ENCODE assay signal across 11 mouse cellular contexts in genomic region chrX:73479656-73480055, GRCm38 (mm10). TPM values are rescaled to one million over a fixed set of nuclear protein-coding genes. Genes with fewer than 3 reads are reported as not detected.
DNase-seq lines count a peak whose midpoint lies in the region; ATAC-seq lines count a peak whose summit lies in the region.
"Had no signal": no experiment of that assay in that cellular context is flagged by ENCODE, and none has a peak within 500 bp of the region (broad histone marks: within the 10 kb centered on the region; RNA-seq: fewer than 3 reads in every experiment).

No protein-coding gene starts in this region.

- H3K4me3 ChIP-seq in kidney, embryonic 15.5 days (replicated peaks) = no peak overlapping the region
- H3K4me3 ChIP-seq in brown adipose tissue, adult 24 weeks (ENCODE audit: insufficient read depth, low read depth, low read length) = no peak overlapping the region
- no peak overlapping the region for H3K4me3 ChIP-seq in embryonic facial prominence, embryonic 15.5 days (replicated peaks)
- no peak overlapping the region for H3K4me3 ChIP-seq in forebrain, embryonic 11.5 days (ENCODE audit: low read depth, low read length)
- H3K4me3 ChIP-seq: erythroblast, embryonic 14.5 days had no signal

- H3K27ac ChIP-seq in kidney, embryonic 15.5 days = peak overlapping the region; percentile 75
- H3K27ac ChIP-seq in brown adipose tissue, adult 24 weeks (replicated peaks; ENCODE audit: low read depth, low read length) = peak overlapping the region; percentile 4; the same call in 1 of the 2 replicates
- peak overlapping the region; percentile 73 for H3K27ac ChIP-seq in embryonic facial prominence, embryonic 15.5 days (replicated peaks)
- H3K27ac ChIP-seq in forebrain, embryonic 11.5 days (ENCODE audit: low read depth, low read length) = no peak overlapping the region

- no peak for ATAC-seq in kidney, embryonic 15.5 days (replicated peaks; ENCODE audit: low FRiP score)
- ATAC-seq in embryonic facial prominence, embryonic 15.5 days (ENCODE audit: insufficient number of reproducible peaks, low FRiP score, low TSS enrichment, low read depth) = no peak
- ATAC-seq in forebrain, embryonic 11.5 days (replicated peaks; ENCODE audit: low FRiP score) = no peak

- H3K4me1 ChIP-seq in kidney, embryonic 15.5 days = 0 out of 2 replicates have a peak, but pooled peaks cover 16% of the 10 kb centered on the region
- H3K4me1 ChIP-seq in brown adipose tissue, adult 24 weeks (ENCODE audit: control insufficient read depth, insufficient read depth, insufficient read length, low read length) = peaks cover 9% of the 10 kb centered on the region
- peaks cover 42% of the 10 kb centered on the region for H3K4me1 ChIP-seq in embryonic facial prominence, embryonic 15.5 days
- H3K4me1 ChIP-seq in forebrain, embryonic 11.5 days (replicated peaks; ENCODE audit: control insufficient read depth, insufficient read depth, low read length) = no peaks in the 10 kb centered on the region

- no peaks in the 10 kb centered on the region for H3K9me3 ChIP-seq in kidney, embryonic 15.5 days (replicated peaks)
- no peaks in the 10 kb centered on the region for H3K9me3 ChIP-seq in embryonic facial prominence, embryonic 15.5 days (replicated peaks)
- no peaks in the 10 kb centered on the region for H3K9me3 ChIP-seq in forebrain, embryonic 11.5 days (ENCODE audit: control insufficient read depth, low read length)

- H3K27me3 ChIP-seq in kidney, embryonic 15.5 days = peaks cover 12% of the 10 kb centered on the region
- H3K27me3 ChIP-seq in embryonic facial prominence, embryonic 15.5 days = peaks cover 6% of the 10 kb centered on the region; the same call in 1 of the 2 replicates
- no peaks in the 10 kb centered on the region; the same call in 1 of the 2 replicates for H3K27me3 ChIP-seq in forebrain, embryonic 11.5 days (ENCODE audit: control insufficient read depth, insufficient read depth, low read length)

- DNase-seq in kidney, adult 18-20 months = no peak
- DNase-seq in lung, postnatal 36 days = peak; percentile 42
- no peak for DNase-seq in forebrain, embryonic 11.5 days (ENCODE audit: low spot score)
- DNase-seq in urinary bladder, adult 2 months (ENCODE audit: low spot score) = no peak
- DNase-seq: cerebellum, postnatal 10 days; right cerebral cortex, postnatal 4 days; thymus, adult 2 months had no signal

- H3K36me3 ChIP-seq in kidney, embryonic 15.5 days = no peaks in the 10 kb centered on the region
- H3K36me3 ChIP-seq in embryonic facial prominence, embryonic 15.5 days = no peaks in the 10 kb centered on the region
- H3K36me3 ChIP-seq in forebrain, embryonic 11.5 days (ENCODE audit: control insufficient read depth, insufficient read depth, low read length) = no peaks in the 10 kb centered on the region

- H3K4me2 ChIP-seq in kidney, embryonic 15.5 days = no peak overlapping the region
- H3K4me2 ChIP-seq in embryonic facial prominence, embryonic 15.5 days (replicated peaks) = no peak overlapping the region
- no peak overlapping the region for H3K4me2 ChIP-seq in forebrain, embryonic 11.5 days (ENCODE audit: low read depth, low read length, severe bottlenecking)

- H3K9ac ChIP-seq in kidney, embryonic 15.5 days = no peak overlapping the region
- no peak overlapping the region for H3K9ac ChIP-seq in embryonic facial prominence, embryonic 15.5 days
- H3K9ac ChIP-seq in forebrain, embryonic 11.5 days (ENCODE audit: low read length) = no peak overlapping the region

RNA-seq across cellular contexts. Expression of gene Bgn, which starts 3.7 kb away (rescaled TPM):
- 90.8 and 96.4 TPM in 2 replicates for polyA plus RNA-seq in kidney, embryonic 15.5 days (2015; fragmentation: Nextera tagmentation; extraction: Ambion mirVana)
- polyA plus RNA-seq in brown adipose tissue, adult 24 weeks (2012; ENCODE audit: insufficient read depth, insufficient read length, missing spikeins) = 67.1 and 108 TPM in 2 replicates
- polyA plus RNA-seq in embryonic facial prominence, embryonic 15.5 days (2015; fragmentation: Nextera tagmentation; extraction: Ambion mirVana) = 302 and 313 TPM in 2 replicates
- 28.6 and 32.2 TPM in 2 replicates for polyA plus RNA-seq in forebrain, embryonic 11.5 days (2014; fragmentation: Nextera tagmentation; extraction: Ambion mirVana)
- 589 and 923 TPM in 2 replicates for polyA plus RNA-seq in urinary bladder, adult 2 months (2012; rRNA removed)

RNA-seq across cellular contexts. Expression of gene Haus7, which starts 20.8 kb away (rescaled TPM):
- 66.0 and 71.5 TPM in 2 replicates for polyA plus RNA-seq in kidney, embryonic 15.5 days (2015; fragmentation: Nextera tagmentation; extraction: Ambion mirVana)
- polyA plus RNA-seq in brown adipose tissue, adult 24 weeks (2012; ENCODE audit: insufficient read depth, insufficient read length, missing spikeins) = 9.6 and 14.9 TPM in 2 replicates
- 56.5 and 58.7 TPM in 2 replicates for polyA plus RNA-seq in embryonic facial prominence, embryonic 15.5 days (2015; fragmentation: Nextera tagmentation; extraction: Ambion mirVana)
- polyA plus RNA-seq in forebrain, embryonic 11.5 days (2014; fragmentation: Nextera tagmentation; extraction: Ambion mirVana) = 74.8 and 78.2 TPM in 2 replicates
- 19.7 and 24.8 TPM in 2 replicates for polyA plus RNA-seq in urinary bladder, adult 2 months (2012; rRNA removed)

RNA-seq across cellular contexts. Expression of gene Atp2b3, which starts 23.2 kb away (rescaled TPM):
- polyA plus RNA-seq in kidney, embryonic 15.5 days (2015; fragmentation: Nextera tagmentation; extraction: Ambion mirVana) = 0.31 and 0.36 TPM in 2 replicates
- polyA plus RNA-seq in brown adipose tissue, adult 24 weeks (2012; ENCODE audit: insufficient read depth, insufficient read length, missing spikeins) = not detected in 2 replicates
- polyA plus RNA-seq in embryonic facial prominence, embryonic 15.5 days (2015; fragmentation: Nextera tagmentation; extraction: Ambion mirVana) = 0.41 and 0.43 TPM in 2 replicates
- polyA plus RNA-seq in forebrain, embryonic 11.5 days (2014; fragmentation: Nextera tagmentation; extraction: Ambion mirVana) = 0.11 and 0.15 TPM in 2 replicates
- polyA plus RNA-seq in urinary bladder, adult 2 months (2012; rRNA removed) = 0.53 and 0.56 TPM in 2 replicates
- polyA plus RNA-seq: erythroblast, embryonic 14.5 days had no signal

RNA-seq across cellular contexts. Expression of gene Trex2, which starts 44.5 kb away (rescaled TPM):
- 0.26 TPM in 1 of 2 replicates, not detected in the other for polyA plus RNA-seq in kidney, embryonic 15.5 days (2015; fragmentation: Nextera tagmentation; extraction: Ambion mirVana)
- not detected in 2 replicates for polyA plus RNA-seq in brown adipose tissue, adult 24 weeks (2012; ENCODE audit: insufficient read depth, insufficient read length, missing spikeins)
- polyA plus RNA-seq in embryonic facial prominence, embryonic 15.5 days (2015; fragmentation: Nextera tagmentation; extraction: Ambion mirVana) = 12.3 and 13.0 TPM in 2 replicates
- not detected in 2 replicates for polyA plus RNA-seq in forebrain, embryonic 11.5 days (2014; fragmentation: Nextera tagmentation; extraction: Ambion mirVana)
- polyA plus RNA-seq in urinary bladder, adult 2 months (2012; rRNA removed) = 3.9 and 4.8 TPM in 2 replicates
- polyA plus RNA-seq: erythroblast, embryonic 14.5 days had no signal
